Mouse (Mus musculus) liver, embryonic 14.5 days (tissue): ENCODE measurements at regions not wholly inside any gene's neighbourhood (a gene's known extent, or its start where the extent isn't known, plus 50 kb on each side); places are given as distances from the start of the nearest gene placed in this dataset.

Source experiments
- CTCF ChIP-seq: IDR thresholded peaks from 2 replicates; pipeline ENCODE4 v1.5.1; 2016; ENCODE audit warnings: antibody characterized with exemption, low read depth, control low read depth
- EP300 ChIP-seq: IDR thresholded peaks from 2 replicates; pipeline ENCODE4 v1.6.1; 2016; ENCODE audit warnings: antibody characterized with exemption, low read depth

DNA sequence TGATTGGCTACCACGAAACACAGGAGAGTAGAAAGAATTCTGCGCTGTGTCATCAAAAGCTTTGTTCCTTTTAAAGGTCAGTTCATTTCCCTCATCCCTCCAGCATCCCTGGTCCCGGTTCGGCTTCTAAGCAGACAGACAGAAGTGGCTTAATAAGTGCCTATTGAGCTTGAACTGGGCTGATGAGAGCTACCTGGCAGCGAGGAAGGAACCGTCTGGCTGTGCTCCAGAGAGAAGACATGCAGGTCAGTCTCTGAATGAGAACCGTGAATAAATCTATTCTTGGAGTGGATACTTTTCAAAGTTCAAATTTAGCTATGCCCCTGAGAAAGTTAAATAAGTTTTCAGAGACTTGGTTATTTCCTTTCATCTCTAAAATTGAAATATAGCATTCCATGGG is 135.0 kb upstream of the Fam78b start:
- TF ChIP-seq CTCF (no peak), EP300 (no peak)
